Mouse (Mus musculus) forebrain, embryonic 13.5 days (tissue): ENCODE results near the gene Sema3a. TPM values are rescaled to one million over a fixed set of nuclear protein-coding genes. Genes with fewer than 3 reads are reported as not detected.
A peak's percentile ranks its signal among the peaks of the same experiment; 100 is the strongest.

ENCODE experiments used
- ATAC-seq: fragments of 200-750 bp; cut with Nextera tagmentation; 2 replicates; pipeline ENCODE4 v1.8.0; 2017
- H3K27ac ChIP-seq: fragments of 300-500 bp; sonication (generic); 2 replicates; pipeline ENCODE4 v1.5.1; 2015; ENCODE audit warnings: inconsistent platforms, mild to moderate bottlenecking, moderate library complexity
- H3K27me3 ChIP-seq: fragments of 300-500 bp; sonication (generic); 2 replicates; pipeline ENCODE4 v1.6.1; 2015; ENCODE audit warnings: mild to moderate bottlenecking, inconsistent platforms
- H3K36me3 ChIP-seq: fragments of 300-500 bp; sonication (generic); 2 replicates; pipeline ENCODE4 v1.6.1; 2015; ENCODE audit warnings: mild to moderate bottlenecking, inconsistent platforms; ENCODE audit not compliant: poor library complexity, severe bottlenecking
- H3K4me1 ChIP-seq: fragments of 300-500 bp; sonication (generic); 2 replicates; pipeline ENCODE4 v1.6.1; 2015; ENCODE audit warnings: inconsistent platforms
- H3K4me2 ChIP-seq: fragments of 300-500 bp; sonication (generic); 2 replicates; pipeline ENCODE4 v1.6.1; 2015; ENCODE audit warnings: inconsistent platforms, mild to moderate bottlenecking, moderate library complexity
- H3K4me3 ChIP-seq: fragments of 300-500 bp; sonication (generic); 2 replicates; pipeline ENCODE4 v1.5.1; 2015; ENCODE audit warnings: mild to moderate bottlenecking, inconsistent platforms
- H3K9ac ChIP-seq: fragments of 300-500 bp; sonication (generic); 2 replicates; pipeline ENCODE4 v1.6.1; 2015; ENCODE audit warnings: mild to moderate bottlenecking, inconsistent platforms
- H3K9me3 ChIP-seq: fragments of 300-500 bp; sonication (generic); replicated peaks from 2 replicates; pipeline ENCODE4 v1.6.1; 2016; ENCODE audit warnings: inconsistent platforms
- WGBS: fragments of 180-500 bp; shearing (Covaris S2); methylation state at CpG from one replicate; pipeline ENCODE4 v1.1.7; 2015; 5-methylcytosine and 5-hydroxymethylcytosine counted together
- polyA plus RNA-seq: library from polyadenylated mRNA; unstranded; fragments of >200 nt; fragmentation: Nextera tagmentation; extraction: Ambion mirVana; gene quantifications from 2 replicates; pipeline ENCODE4 v1.2.1, GENCODE M21; 2015

The Sema3a gene
- polyA plus RNA-seq, 1 experiment from 2014 or later: 13.2 TPM

DNA sequence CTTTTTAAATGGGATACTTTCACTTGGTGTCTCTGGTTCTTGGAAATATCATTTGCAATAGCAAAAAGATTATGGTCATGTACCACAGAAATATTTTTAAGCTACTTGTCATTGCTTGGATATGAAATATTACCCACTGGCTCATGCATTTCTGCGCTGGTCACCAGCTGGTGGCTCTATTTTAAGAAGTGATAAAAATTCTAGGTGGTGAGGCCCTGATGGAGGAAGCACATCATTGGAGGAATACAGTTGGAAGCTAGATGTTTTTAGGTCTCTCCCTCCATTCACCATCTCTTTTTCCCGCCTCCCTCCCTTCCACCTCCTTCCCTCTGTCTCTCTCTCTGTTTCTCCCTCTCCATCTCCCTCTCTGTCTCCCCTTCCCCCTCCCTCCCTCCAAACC is 57.0 kb downstream of the Sema3a start:
- Histone ChIP-seq H3K4me1 (no peaks in the 10 kb centered on the region), H3K4me2 (no peak overlapping the region), H3K27ac (no peak overlapping the region), H3K36me3 (no peaks in the 10 kb centered on the region), H3K4me3 (no peak overlapping the region), H3K9ac (no peak overlapping the region), H3K9me3 (no peaks in the 10 kb centered on the region), H3K27me3 (no peaks in the 10 kb centered on the region)
- no peak for ATAC-seq
- 92% methylated on average over 2 of the region's 2 CpGs for WGBS

- Histone ChIP-seq H3K27me3 (peaks cover 12% of the 10 kb centered on the region; the same call in 1 of the 2 replicates), H3K4me1 (no peaks in the 10 kb centered on the region), H3K36me3 (no peaks in the 10 kb centered on the region), H3K27ac (no peak overlapping the region), H3K9ac (no peak overlapping the region), H3K4me3 (no peak overlapping the region), H3K9me3 (no peaks in the 10 kb centered on the region), H3K4me2 (no peak overlapping the region)
- no peak for ATAC-seq
- 6% methylated on average over 3 of the region's 3 CpGs for WGBS
Measured at GRCm38 (mm10) chr5:13197886-13198285, 72.7 kb downstream of the Sema3a start.

- no peak overlapping the region for H3K4me2 ChIP-seq
- no peak overlapping the region for H3K9ac ChIP-seq
- no peak overlapping the region for H3K4me3 ChIP-seq
- WGBS: 60% methylated on average over 6 of the region's 6 CpGs
- no peak for ATAC-seq
- no peaks in the 10 kb centered on the region for H3K36me3 ChIP-seq
- no peak overlapping the region for H3K27ac ChIP-seq
- H3K9me3 ChIP-seq: no peaks in the 10 kb centered on the region
- 0 out of 2 replicates have a peak, but pooled peaks cover 9% of the 10 kb centered on the region for H3K27me3 ChIP-seq
- H3K4me1 ChIP-seq: no peaks in the 10 kb centered on the region
Measured at GRCm38 (mm10) chr5:13199709-13200108, 74.5 kb downstream of the Sema3a start.

GRCm38 (mm10) chr5:13255353-13255752 is 130.1 kb downstream of the Sema3a start:
- Histone ChIP-seq H3K36me3 (no peaks in the 10 kb centered on the region), H3K9ac (no peak overlapping the region)
- WGBS: 73% methylated on average over 3 of the region's 3 CpGs

DNA sequence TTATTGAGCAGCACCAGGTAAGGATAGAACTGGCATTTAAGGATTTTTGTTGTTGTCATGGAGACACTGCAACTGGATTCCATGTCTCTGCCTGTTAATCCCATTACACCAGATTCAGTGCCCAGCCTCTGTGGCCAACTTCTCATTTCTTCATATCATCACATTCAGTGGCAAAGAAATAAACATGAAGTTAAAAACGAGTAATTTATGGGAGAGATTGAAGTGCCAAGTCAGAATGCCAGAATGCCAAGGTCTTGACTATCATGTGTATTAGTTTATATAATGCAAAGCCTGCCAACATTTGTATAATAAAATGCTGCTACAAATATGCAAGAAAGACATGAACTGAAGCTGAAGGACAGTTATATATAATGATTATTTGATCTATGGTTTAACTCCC is 131.1 kb downstream of the Sema3a start:
- no peak overlapping the region for H3K4me3 ChIP-seq
- H3K9ac ChIP-seq: no peak overlapping the region
- no peaks in the 10 kb centered on the region for H3K27me3 ChIP-seq
- H3K4me1 ChIP-seq: no peaks in the 10 kb centered on the region
- 64% methylated on average over 1 of the region's 1 CpGs for WGBS
- H3K27ac ChIP-seq: no peak overlapping the region
- H3K9me3 ChIP-seq: no peaks in the 10 kb centered on the region
- no peak for ATAC-seq
- H3K36me3 ChIP-seq: no peaks in the 10 kb centered on the region
- no peak overlapping the region for H3K4me2 ChIP-seq

More at GRCm38 (mm10) chr5:13255353-13255752, 130.1 kb downstream of the Sema3a start:
- Histone ChIP-seq H3K4me3 (no peak overlapping the region), H3K4me1 (no peaks in the 10 kb centered on the region), H3K27ac (no peak overlapping the region), H3K27me3 (no peaks in the 10 kb centered on the region), H3K9me3 (no peaks in the 10 kb centered on the region), H3K4me2 (no peak overlapping the region)
- ATAC-seq: no peak

- 33% methylated on average over 2 of the region's 2 CpGs for WGBS
- Histone ChIP-seq H3K27me3 (no peaks in the 10 kb centered on the region), H3K9me3 (no peaks in the 10 kb centered on the region), H3K36me3 (no peaks in the 10 kb centered on the region), H3K9ac (no peak overlapping the region), H3K4me1 (peaks cover 5% of the 10 kb centered on the region; the same call in 1 of the 2 replicates), H3K4me2 (no peak overlapping the region), H3K4me3 (no peak overlapping the region), H3K27ac (no peak overlapping the region)
- ATAC-seq: peak; percentile 95
Measured at GRCm38 (mm10) chr5:13263087-13263486, 137.9 kb downstream of the Sema3a start.

DNA sequence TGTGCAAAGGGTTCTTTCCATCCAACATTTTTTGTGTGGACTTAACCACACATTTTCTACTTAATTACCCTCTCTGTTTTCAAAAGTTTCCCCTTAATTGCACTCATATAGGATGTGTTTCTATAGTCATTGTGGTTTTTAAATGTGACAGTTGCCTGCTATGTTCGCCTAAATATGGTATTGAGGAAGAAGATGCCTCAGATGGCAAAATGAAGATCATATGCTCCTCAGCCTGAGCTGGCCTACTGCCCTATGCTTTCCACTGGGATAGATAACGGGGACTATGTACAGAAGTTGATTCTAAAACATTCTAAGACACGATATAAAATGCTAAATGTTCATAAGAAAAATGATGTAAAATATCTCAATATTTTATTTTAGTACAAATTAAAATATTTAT is 138.3 kb downstream of the Sema3a start:
- Histone ChIP-seq H3K4me1 (peaks cover 5% of the 10 kb centered on the region; the same call in 1 of the 2 replicates), H3K36me3 (no peaks in the 10 kb centered on the region), H3K4me3 (no peak overlapping the region), H3K9me3 (no peaks in the 10 kb centered on the region), H3K9ac (no peak overlapping the region), H3K27me3 (no peaks in the 10 kb centered on the region), H3K27ac (no peak overlapping the region), H3K4me2 (no peak overlapping the region)
- 59% methylated on average over 3 of the region's 3 CpGs for WGBS
- ATAC-seq: peak; percentile 54

DNA sequence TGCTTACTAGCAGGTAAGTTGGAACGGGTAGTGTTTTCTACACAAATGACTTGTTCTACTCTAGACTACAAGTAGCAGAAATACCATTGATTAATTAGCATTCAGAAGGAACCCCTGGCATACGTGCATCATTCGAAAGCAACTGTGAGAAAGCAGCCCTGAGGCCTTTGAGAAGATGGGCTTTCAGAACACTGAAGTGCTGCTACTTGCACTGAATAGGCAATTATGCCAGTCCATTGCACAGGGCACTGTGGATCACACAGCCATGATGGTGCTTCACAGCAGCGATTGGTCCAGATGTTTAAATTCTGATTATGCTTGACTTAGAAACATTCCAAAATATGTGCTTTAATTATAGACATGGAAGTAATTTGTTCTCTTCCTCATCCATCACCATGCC is 187.5 kb downstream of the Sema3a start:
- Histone ChIP-seq H3K4me2 (peak overlapping the region; percentile 3; the same call in 1 of the 2 replicates), H3K4me1 (peaks cover 16% of the 10 kb centered on the region), H3K9me3 (no peaks in the 10 kb centered on the region), H3K27me3 (peaks cover 11% of the 10 kb centered on the region), H3K27ac (no peak overlapping the region), H3K4me3 (no peak overlapping the region), H3K9ac (no peak overlapping the region), H3K36me3 (no peaks in the 10 kb centered on the region)
- WGBS: 4% methylated on average over 4 of the region's 4 CpGs
- ATAC-seq: peak; percentile 84

DNA sequence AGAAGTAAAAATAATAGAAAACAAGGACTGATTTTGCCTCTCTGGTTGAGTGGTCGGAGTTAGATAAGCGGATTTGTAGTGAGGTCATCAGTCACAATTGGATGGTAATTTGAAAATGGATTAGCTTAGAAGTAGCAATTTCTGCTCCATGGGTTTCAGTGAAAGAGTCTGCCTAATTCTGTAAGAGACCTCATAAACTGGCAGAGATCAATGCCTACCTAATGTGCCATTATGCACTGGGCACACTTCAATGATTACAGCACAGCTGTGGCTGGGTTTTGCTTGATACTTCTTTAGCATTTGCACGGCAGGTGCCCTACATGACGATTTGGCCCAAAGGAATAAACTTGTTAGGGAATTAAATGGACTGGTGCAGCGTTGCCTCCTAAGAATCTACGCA is 188.8 kb downstream of the Sema3a start:
- H3K27me3 ChIP-seq: peaks cover 12% of the 10 kb centered on the region
- H3K9ac ChIP-seq: no peak overlapping the region
- no peak overlapping the region for H3K4me3 ChIP-seq
- no peak overlapping the region for H3K27ac ChIP-seq
- no peak overlapping the region for H3K4me2 ChIP-seq
- H3K36me3 ChIP-seq: no peaks in the 10 kb centered on the region
- 8% methylated on average over 6 of the region's 6 CpGs for WGBS
- H3K4me1 ChIP-seq: peaks cover 16% of the 10 kb centered on the region
- peak; percentile 71 for ATAC-seq
- no peaks in the 10 kb centered on the region for H3K9me3 ChIP-seq

DNA sequence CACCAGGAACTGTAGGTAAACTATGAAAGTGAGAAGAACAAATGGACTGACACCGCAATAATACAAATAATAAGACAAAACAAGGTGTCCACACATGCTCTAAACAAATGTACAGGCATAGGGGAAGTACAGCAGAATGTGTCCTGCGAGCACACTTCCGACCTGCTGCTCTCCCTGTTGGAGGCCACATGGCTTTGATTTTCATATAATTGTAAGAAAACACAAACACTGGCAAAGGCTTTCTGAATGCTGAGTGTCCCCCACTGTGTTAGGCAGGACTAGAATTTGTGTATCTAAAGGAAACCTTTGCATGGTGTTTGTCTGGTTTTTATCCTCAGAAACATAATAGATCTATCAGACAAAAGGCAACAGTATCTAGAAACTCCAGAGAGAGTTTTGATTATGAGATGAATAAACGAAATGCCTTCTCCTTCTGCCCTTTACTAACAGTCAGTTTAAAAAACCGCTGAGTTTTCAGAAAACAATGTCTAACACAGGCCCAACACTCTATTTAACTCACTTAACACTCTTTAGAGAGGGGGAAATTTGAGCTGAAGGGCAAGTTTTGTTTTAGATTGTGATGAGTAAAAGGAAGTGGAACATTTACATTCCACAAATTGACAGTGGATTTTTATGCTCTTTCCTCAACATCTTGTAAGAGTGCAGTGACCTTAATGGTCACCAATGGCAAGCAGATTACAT is 193.7 kb downstream of the Sema3a start:
- WGBS: 28% methylated on average over 5 of the region's 5 CpGs
- H3K4me1 ChIP-seq: peaks cover 4% of the 10 kb centered on the region
- H3K4me3 ChIP-seq: no peak overlapping the region
- H3K36me3 ChIP-seq: no peaks in the 10 kb centered on the region
- no peak for ATAC-seq
- no peak overlapping the region for H3K9ac ChIP-seq
- peaks cover 23% of the 10 kb centered on the region for H3K27me3 ChIP-seq
- H3K27ac ChIP-seq: no peak overlapping the region
- H3K4me2 ChIP-seq: no peak overlapping the region
- H3K9me3 ChIP-seq: no peaks in the 10 kb centered on the region

DNA sequence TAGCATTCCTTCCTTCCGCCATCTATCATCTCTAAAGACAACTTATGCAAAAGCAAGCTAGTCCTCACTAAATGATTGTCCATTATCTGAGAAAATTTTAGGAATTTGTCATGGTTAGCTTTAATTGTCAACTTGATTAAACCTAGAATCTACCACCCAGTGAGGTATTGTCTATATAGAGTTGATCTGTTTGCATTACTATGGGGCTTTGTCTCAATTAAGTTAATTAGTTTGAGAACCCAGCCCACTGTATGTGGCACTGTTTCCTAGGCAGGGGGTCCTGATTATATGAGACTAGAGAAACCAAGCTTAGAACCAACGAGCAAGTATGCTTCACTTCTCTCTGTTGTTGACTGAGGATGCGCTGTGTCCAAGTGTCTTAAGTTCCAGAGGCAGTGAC is 194.9 kb downstream of the Sema3a start:
- Histone ChIP-seq H3K9me3 (no peaks in the 10 kb centered on the region), H3K4me1 (no peaks in the 10 kb centered on the region), H3K36me3 (no peaks in the 10 kb centered on the region), H3K27ac (no peak overlapping the region), H3K4me2 (no peak overlapping the region), H3K9ac (no peak overlapping the region), H3K27me3 (peaks cover 23% of the 10 kb centered on the region), H3K4me3 (no peak overlapping the region)
- WGBS: 46% methylated on average over 3 of the region's 3 CpGs
- 0 out of 2 replicates have a peak, but pooled peaks have one; percentile 41 for ATAC-seq

GRCm38 (mm10) chr5:13327281-13327680 is 202.1 kb downstream of the Sema3a start:
- Histone ChIP-seq H3K4me3 (no peak overlapping the region), H3K27me3 (no peaks in the 10 kb centered on the region), H3K9ac (no peak overlapping the region), H3K4me1 (peaks cover 5% of the 10 kb centered on the region), H3K9me3 (no peaks in the 10 kb centered on the region), H3K27ac (no peak overlapping the region), H3K36me3 (no peaks in the 10 kb centered on the region), H3K4me2 (no peak overlapping the region)
- ATAC-seq: peak; percentile 41; the same call in 1 of the 2 replicates
- 39% methylated on average over 5 of the region's 5 CpGs for WGBS

DNA sequence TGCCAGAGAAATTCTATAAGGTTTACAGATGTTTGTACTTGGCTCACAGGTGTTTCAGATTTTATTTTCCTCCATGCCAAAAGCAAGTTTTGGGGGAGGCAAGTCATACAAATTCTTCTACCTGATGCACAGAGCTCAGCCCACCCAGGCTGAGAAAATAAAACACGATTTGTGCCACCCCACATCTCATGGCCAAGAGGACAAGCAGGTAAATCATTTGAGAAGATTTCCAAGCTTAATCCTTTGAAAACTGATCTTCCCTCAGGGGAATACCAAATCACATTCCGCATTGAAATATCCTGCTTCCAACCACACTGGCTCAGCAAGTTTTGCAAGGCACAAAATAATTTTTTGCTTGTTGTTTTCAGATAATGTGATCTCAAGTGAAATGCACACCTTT is 206.2 kb downstream of the Sema3a start:
- Histone ChIP-seq H3K9ac (no peak overlapping the region), H3K4me2 (no peak overlapping the region), H3K9me3 (no peaks in the 10 kb centered on the region), H3K27ac (no peak overlapping the region), H3K36me3 (no peaks in the 10 kb centered on the region), H3K4me1 (peaks cover 5% of the 10 kb centered on the region), H3K4me3 (no peak overlapping the region), H3K27me3 (no peaks in the 10 kb centered on the region)
- WGBS: 74% methylated on average over 2 of the region's 2 CpGs
- ATAC-seq: no peak
